Mouse (Mus musculus) frontal cortex, postnatal 10 days (tissue): ENCODE results near the gene Aplp2.

Experiments used
- DNase-seq, 2 experiments: peaks; one replicate each; pipeline ENCODE4 v3.0.0; 2022; ENCODE audit warnings: low spot score in 2 of 2, mixed read lengths in 1 of 2

The Aplp2 gene

GRCm38 (mm10) chr9:31211690-31212499, at the start of gene Aplp2:
Gene Aplp2 (minus strand): TSS chr9:31211815.
- DNase-seq = peak; percentile 96 to 98

GRCm38 (mm10) chr9:31260219-31260618, 48.6 kb upstream of the Aplp2 start:
- no peak for DNase-seq

DNA sequence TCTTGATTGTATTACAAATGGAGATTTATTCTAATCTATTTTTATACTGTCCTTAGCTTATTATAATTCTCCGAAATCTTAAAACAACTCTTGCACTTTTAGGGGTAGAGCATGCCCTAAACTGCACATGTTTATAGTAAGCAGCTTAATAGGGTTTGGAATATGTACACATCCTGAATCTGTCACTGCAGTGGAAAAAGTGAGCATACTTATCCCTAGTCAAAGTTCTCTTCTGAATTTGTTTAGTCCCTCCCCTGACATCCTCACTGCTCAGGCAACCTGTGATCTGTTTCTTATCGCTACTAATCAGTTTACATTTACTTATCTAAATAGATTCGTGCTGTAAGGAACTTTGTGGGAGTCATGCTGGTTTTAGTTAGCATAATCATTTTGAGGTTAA, 46.6 kb upstream of the Aplp2 start:
- no peak for DNase-seq

DNA sequence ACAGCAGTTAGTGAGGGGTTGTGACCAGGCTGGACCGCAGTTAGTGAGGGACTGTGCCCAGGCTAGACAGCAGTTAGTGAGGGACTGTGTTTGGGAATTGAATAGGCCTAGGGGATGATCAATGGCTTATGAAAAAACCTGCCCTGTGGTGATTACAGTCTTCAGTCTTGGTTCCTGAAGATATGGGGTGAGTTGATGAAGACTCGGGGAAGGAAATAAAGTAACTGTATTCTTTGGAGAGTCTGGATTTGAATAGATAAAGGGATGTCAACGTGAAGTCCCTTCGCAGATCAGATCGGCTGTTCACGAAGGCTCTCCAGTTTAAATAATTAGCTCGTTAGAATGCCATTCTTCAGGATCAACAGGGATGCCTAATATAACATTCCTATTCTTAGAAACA, 44.3 kb upstream of the Aplp2 start:
- DNase-seq = no peak

DNA sequence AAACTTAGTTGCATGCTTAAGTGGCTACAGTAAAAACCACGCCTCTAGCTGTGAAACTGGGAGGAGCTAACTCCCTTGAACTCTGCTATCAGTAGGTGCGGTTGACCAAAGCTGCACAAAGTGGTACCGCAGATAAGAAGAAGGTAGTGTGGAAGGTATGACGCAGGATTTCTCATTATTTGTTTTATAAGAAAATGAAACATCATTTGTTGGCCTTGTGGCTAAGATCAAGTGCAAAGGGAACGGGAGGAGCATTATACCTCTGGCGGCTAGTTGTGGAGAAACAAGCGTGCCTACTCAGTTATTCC, 43.0 kb upstream of the Aplp2 start:
- DNase-seq = no peak

- no peak for DNase-seq
Measured at GRCm38 (mm10) chr9:31253866-31254696, 42.5 kb upstream of the Aplp2 start.

- no peak for DNase-seq
Measured at GRCm38 (mm10) chr9:31253311-31253734, 41.7 kb upstream of the Aplp2 start.

DNA sequence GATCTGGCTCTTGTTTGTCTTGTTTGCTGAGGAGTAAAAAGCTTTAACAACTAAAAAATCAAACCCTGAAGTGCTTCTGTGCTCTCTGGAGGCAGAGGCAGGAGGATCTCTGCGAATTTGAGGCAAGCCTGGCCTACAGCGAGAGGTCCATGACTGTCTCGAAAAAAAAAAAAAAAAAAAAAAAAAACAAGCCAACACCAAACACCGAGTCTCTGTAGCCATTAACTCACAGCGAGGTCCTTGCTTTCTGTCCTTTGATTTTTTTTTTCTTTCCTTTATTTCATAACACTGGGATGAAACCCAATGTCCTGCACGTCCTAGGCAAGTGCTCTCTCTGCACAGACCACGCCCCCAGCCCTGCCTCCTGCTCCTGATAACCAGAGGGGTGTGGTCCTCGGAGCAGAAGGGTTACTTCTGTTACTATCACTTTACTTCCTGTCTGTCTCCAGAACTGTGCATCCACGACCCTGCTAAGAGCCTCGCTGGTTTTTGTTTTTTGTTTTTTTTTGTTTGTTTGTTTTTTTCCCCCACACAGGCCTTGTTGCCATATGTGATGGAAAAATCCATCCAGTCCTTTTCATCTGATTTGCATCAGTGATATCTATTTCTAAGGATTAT, 40.7 kb upstream of the Aplp2 start:
- DNase-seq = no peak

GRCm38 (mm10) chr9:31247447-31248220, 36.0 kb upstream of the Aplp2 start:
- no peak for DNase-seq

- DNase-seq = no peak
Measured at GRCm38 (mm10) chr9:31246421-31246820, 34.8 kb upstream of the Aplp2 start.

DNA sequence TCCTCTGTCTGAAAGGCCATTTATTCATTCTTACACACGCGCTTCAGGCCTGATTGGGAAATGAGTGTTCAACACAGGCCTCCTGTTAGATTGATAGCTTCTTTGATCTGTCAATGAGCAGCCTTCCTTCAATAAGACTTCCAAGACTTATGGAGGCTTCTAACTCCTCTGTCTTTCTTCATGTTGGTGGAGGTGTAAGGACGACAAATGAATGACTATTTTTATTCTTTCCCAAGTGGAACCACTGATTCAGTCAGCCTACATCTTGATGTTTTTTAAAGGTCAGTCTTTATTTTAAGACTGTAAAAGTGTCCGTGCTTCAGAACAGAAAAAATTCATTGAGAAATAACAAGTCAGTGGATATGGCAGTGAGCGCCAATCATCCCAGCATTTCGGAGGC, 33.4 kb upstream of the Aplp2 start:
- no peak for DNase-seq

- DNase-seq = no peak
Measured at GRCm38 (mm10) chr9:31243939-31244333, 32.3 kb upstream of the Aplp2 start.

DNA sequence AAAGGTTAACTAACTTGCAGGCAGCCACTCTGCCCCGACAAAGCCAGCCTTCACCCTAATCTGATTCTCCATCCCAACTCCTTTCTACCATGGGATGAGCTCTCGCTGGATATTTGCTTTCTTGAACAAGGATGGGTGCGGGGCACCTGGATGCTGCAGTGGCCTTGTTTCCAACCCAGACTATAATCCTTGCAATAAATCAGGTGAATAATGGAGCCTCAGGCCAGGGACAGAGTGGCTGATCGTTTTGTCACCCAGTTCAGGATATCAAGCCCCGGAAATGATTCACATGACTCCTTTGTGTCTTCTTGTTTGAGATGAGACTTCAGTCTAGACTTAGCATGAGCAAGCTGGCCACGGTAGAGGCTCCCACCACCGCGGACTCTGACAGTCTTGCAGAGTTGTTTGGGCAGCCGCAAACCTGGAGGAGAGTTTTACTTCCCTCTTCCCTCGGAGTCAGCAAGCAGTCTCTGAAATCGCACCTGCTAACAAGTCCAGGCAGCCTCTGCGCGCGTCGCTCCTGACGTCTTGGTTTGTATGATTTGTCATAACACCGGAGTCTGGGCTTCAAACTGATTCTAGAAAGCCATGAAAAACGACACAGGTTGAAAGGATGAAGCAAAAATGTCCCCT, 31.8 kb upstream of the Aplp2 start:
- no peak for DNase-seq

DNA sequence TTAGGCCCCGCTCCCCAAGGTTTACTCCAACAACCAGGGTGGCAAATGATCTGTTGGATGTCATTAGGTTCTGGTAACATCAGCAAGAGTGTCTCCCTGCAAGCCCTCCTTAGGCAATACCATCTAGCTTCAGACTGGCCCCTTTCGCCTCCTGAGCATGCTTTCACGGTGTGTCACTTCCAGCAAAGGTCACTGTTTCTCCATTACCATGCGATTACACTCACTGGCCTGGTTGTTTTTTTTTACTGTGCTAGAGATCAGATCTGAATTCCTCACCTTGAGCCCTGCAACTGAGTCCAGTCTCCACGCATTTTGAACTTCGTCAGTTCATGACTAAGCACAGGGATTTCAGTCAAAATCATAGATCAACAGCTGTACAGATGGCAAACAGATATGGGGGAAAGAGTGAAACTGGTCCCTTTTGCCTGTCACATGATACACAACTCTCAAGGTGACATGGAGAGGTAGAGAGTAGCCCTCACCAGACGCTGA, 29.6 kb upstream of the Aplp2 start:
- no peak for DNase-seq

DNA sequence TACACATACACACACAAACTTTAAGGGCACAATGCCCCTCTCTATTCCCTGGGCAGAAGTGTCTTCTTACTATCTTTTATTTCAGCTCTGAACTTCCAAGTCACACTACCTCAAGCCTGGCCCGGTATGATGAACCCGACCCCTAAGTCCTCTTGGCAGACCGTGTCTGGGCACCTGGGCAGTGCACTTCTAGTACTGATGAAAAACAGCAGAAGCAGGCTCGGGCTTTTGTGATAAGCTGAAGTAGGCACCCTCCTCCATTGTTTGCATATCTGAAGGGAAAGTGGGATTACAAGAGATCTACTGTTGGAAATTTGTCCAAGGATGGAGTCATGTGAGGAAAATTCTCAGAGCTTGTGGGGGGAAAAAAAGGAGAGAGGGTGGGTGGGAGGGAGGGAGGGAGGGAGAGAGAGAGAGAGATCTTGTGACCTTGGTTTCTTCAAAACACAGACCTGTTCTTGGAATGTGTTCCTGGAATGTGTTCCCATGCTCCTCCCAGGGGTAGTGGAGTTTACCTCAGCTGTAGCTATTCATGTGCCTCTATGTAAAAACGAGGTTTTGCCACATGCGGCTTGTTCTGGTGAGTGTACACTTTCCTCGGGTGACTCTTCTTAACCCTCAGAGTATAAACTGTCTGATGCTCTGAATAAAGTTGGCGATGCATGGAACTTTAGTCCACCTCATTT, 29.1 kb upstream of the Aplp2 start:
- DNase-seq = no peak

DNA sequence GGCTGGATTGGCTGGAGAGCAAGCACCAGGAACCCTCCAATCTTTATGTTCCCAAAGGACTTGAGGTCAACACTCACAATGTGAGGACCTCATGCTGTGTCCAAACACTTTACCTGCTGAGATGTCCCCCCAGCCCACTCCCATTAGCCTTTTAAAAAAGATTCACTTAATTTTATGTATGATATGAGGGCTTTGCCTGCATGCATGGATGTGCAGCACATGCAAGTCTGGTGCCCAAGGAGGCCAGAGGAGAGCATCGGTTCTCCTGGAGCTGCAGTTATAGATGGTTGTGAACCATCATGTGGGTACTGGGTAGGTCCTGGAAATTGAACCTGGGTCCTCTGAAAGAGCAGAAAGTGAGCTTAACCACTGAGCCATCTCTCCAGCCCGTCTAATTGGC, 27.9 kb upstream of the Aplp2 start:
- DNase-seq = no peak

- DNase-seq = no peak
Measured at GRCm38 (mm10) chr9:31238526-31238925, 26.9 kb upstream of the Aplp2 start.

- DNase-seq = no peak
Measured at GRCm38 (mm10) chr9:31236079-31236478, 24.5 kb upstream of the Aplp2 start.

- no peak for DNase-seq
Measured at GRCm38 (mm10) chr9:31235489-31235888, 23.9 kb upstream of the Aplp2 start.

GRCm38 (mm10) chr9:31235030-31235429, 23.4 kb upstream of the Aplp2 start:
- DNase-seq = no peak

DNA sequence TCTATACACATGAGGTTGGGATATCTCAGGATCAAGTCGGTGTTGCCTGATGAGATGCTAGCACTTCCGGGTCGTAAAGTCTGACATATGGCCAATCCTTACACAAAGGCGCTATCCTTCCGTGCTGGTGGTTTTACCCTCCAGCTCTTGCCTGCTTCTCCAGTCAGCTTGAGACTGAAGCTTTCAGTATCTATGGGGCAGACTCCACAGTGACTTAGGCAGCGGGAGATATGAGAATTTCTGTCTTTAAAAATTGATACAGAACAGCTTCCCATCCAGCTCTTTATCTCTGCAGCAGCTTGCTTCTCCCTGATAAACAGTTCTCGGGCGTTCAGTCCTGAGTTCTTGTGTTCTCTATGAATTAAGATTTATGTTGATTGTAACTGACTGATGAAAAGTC, 14.9 kb upstream of the Aplp2 start:
- DNase-seq = no peak
